Mouse (Mus musculus) adipocyte (in vitro differentiated cells): ENCODE results near the gene Gdf7.
A peak's percentile ranks its signal among the peaks of the same experiment; 100 is the strongest.

Source experiments
- DNase-seq: peaks from one replicate; pipeline ENCODE4 v3.0.0-alpha.2; 2016; ENCODE audit warnings: low spot score

The Gdf7 gene

GRCm38 (mm10) chr12:8298361-8299142 lies 3.2 kb downstream of the Gdf7 start:
- no peak for DNase-seq

- no peak for DNase-seq
Measured at GRCm38 (mm10) chr12:8297586-8298214, 4.1 kb downstream of the Gdf7 start.

GRCm38 (mm10) chr12:8296154-8296553 lies 5.6 kb downstream of the Gdf7 start:
- no peak for DNase-seq

GRCm38 (mm10) chr12:8295307-8295913 lies 6.3 kb downstream of the Gdf7 start:
- DNase-seq, result no peak

GRCm38 (mm10) chr12:8291157-8291853 lies 10.4 kb downstream of the Gdf7 start:
- DNase-seq, result no peak

GRCm38 (mm10) chr12:8289499-8289898 lies 12.3 kb downstream of the Gdf7 start:
- DNase-seq, result no peak

- DNase-seq, result no peak
Measured at GRCm38 (mm10) chr12:8289099-8289498, 12.7 kb downstream of the Gdf7 start.

- peak; percentile 84 for DNase-seq
Measured at GRCm38 (mm10) chr12:8287970-8288369, 13.8 kb downstream of the Gdf7 start.

GRCm38 (mm10) chr12:8281225-8282017 lies 20.3 kb downstream of the Gdf7 start:
- no peak for DNase-seq

- no peak for DNase-seq
Measured at GRCm38 (mm10) chr12:8275424-8275823, 26.3 kb downstream of the Gdf7 start.

GRCm38 (mm10) chr12:8273471-8274171 lies 28.1 kb downstream of the Gdf7 start:
- no peak for DNase-seq

GRCm38 (mm10) chr12:8271405-8271804 lies 30.3 kb downstream of the Gdf7 start:
- DNase-seq, result peak; percentile 70

GRCm38 (mm10) chr12:8269627-8270026 lies 32.1 kb downstream of the Gdf7 start:
- DNase-seq, result no peak

- no peak for DNase-seq
Measured at GRCm38 (mm10) chr12:8266311-8266710, 35.4 kb downstream of the Gdf7 start.

GRCm38 (mm10) chr12:8260297-8260696 lies 41.5 kb downstream of the Gdf7 start:
- DNase-seq, result no peak
